Mouse (Mus musculus): ENCODE results near the gene Clec2d.

Gene Clec2d

GRCm38 (mm10) chr6:129228935-129229773 is 48.7 kb downstream of the Clec2d start:
- DNase-seq: no peak

GRCm38 (mm10) chr6:129229774-129230578 is 49.6 kb downstream of the Clec2d start:
- DNase-seq: no peak

GRCm38 (mm10) chr6:129232005-129232841 is 51.8 kb downstream of the Clec2d start:
- DNase-seq: no peak

GRCm38 (mm10) chr6:129232842-129233205 is 52.4 kb downstream of the Clec2d start:
- DNase-seq: no peak

- DNase-seq: no peak
These were observed 53.0 kb downstream of the Clec2d start for GRCm38 (mm10) chr6:129233366-129233954.

GRCm38 (mm10) chr6:129233955-129234369 is 53.5 kb downstream of the Clec2d start:
- no peak for DNase-seq

GRCm38 (mm10) chr6:129234456-129235360 is 54.3 kb downstream of the Clec2d start:
- no peak for DNase-seq

- no peak for DNase-seq
These were observed 55.5 kb downstream of the Clec2d start for GRCm38 (mm10) chr6:129235855-129236461.

Data from right cerebral cortex, postnatal 25 days (tissue).